Mouse (Mus musculus): ENCODE data around the gene Flrt1.

DNA sequence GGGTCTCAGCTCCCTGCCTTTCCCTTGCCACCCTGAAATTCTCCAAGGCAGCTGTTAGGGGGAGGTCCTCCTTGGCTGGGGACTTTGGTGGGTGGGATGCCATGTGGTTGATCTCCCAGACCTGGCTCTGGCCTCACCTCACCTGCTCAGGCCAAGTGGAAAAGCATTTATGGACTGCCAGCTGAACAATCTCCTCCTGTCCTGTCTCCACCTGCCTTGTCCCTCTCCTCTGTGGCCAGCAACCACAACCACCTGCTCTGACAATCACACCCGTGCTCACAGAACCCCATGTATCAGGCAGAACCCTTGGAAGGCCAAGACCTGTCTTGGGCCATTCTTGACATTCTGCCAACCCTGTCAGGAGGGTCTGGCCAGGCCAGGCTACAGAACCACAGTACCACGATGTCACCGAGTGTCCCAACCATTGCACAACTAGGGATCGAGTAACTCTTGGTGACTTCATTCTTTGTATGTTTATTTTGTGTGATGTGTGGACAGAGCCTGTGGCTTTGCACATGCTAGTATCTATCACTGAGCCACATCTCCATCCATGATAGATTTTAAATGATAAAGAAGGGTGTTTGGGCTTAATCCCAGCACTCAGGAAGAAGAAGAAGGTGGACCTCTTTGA, 20.1 kb upstream of the Flrt1 start:
- TF ChIP-seq POLR2A (IDR thresholded peaks at IDR 0.05; ENCODE audit: extremely low read depth, insufficient read depth, low read length) (no peak), CTCF (IDR thresholded peaks at IDR 0.05; ENCODE audit: low read depth, low read length) (no peak)

Measured in liver, adult 2 months (tissue).